Mouse (Mus musculus) myocyte (in vitro differentiated cells): ENCODE measurements at regions not wholly inside any gene's neighbourhood (a gene's known extent, or its start where the extent isn't known, plus 50 kb on each side); places are given as distances from the start of the nearest gene placed in this dataset.

ENCODE experiments used
- POLR2A ChIP-seq: IDR thresholded peaks from one replicate; pipeline ENCODE4 v1.6.1; 2011; ENCODE audit warnings: low read depth, mild to moderate bottlenecking, control low read depth, moderate library complexity; ENCODE audit not compliant: insufficient read length
- USF1 ChIP-seq: IDR thresholded peaks from one replicate; pipeline ENCODE4 v1.6.1; 2011; ENCODE audit warnings: low read depth, mild to moderate bottlenecking, control low read depth, moderate library complexity

- TF ChIP-seq POLR2A (no peak), USF1 (no peak)
Observed at GRCm38 (mm10) chr12:7464947-7465346, 512.5 kb upstream of the Apob start.
